9 mouse cellular contexts compared by ENCODE assay signal in the genomic region with DNA sequence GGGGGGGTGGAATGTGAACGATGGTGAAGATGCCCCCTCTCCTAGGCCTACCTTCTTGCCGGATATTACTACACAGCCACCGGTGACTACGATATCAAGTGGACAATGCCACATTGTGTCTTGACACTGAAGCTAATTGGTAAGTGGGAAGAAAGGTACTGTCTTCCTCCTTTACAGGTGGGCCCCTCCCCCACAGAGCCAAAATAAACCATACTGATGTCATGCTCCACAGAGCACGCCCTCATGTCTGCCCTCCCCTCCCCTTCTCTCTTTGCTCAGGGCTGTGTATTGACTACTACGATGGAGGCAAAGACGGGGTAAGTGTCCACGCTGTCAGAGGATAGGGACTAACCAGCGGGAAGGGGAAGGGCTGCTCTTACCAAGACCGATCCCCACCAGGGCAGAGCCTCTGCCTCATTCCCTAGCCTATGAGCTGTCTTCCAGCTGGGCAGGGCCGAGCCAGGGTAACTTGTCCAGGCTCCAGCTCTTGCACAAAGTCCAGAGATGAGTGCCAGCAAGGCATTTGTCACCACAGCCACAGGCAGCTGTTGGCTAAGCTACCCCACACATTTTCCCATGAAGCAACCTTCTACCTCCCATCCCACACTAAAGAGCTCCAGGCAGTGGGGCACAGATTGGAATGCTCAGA. TPM values are rescaled to one million over a fixed set of nuclear protein-coding genes. Genes with fewer than 3 reads are reported as not detected.
DNase-seq lines count a peak whose midpoint lies in the region; ATAC-seq and TF ChIP-seq lines count a peak whose summit lies in the region.
"Had no signal": no experiment of that assay in that cellular context is flagged by ENCODE, and none has a peak within 500 bp of the region (broad histone marks: within the 10 kb centered on the region; RNA-seq: fewer than 3 reads in every experiment).

No protein-coding gene starts in this region.

- TF ChIP-seq CTCF in cortical plate, adult 2 months (IDR thresholded peaks at IDR 0.05; ENCODE audit: extremely low read depth, insufficient read depth, low read length): no peak
- no peak for TF ChIP-seq CTCF in hindbrain, postnatal 0 days (IDR thresholded peaks at IDR 0.05; ENCODE audit: low read depth)

- ATAC-seq in forebrain, embryonic 15.5 days (replicated peaks): 0 out of 2 replicates have a peak, but pooled peaks have one; percentile 15
- ATAC-seq in hindbrain, postnatal 0 days: peak; percentile 55
- peak; percentile 66; the same call in 1 of the 2 replicates for ATAC-seq in limb, embryonic 15.5 days (ENCODE audit: insufficient number of reproducible peaks, low FRiP score, low TSS enrichment, low read depth)
- no peak for ATAC-seq in megakaryocyte-erythroid progenitor cell, adult 5-6 weeks (replicated peaks; ENCODE audit: low FRiP score, low TSS enrichment, poor library complexity, severe bottlenecking)

- peaks cover 45% of the 10 kb centered on the region for H3K36me3 ChIP-seq in forebrain, embryonic 15.5 days
- peaks cover 67% of the 10 kb centered on the region for H3K36me3 ChIP-seq in forebrain, embryonic 10.5 days (replicated peaks)
- H3K36me3 ChIP-seq in hindbrain, postnatal 0 days (ENCODE audit: insufficient read depth, low read length): peaks cover 42% of the 10 kb centered on the region
- H3K36me3 ChIP-seq in limb, embryonic 15.5 days: peaks cover 71% of the 10 kb centered on the region

- H3K27me3 ChIP-seq in forebrain, embryonic 15.5 days: no peaks in the 10 kb centered on the region
- no peaks in the 10 kb centered on the region for H3K27me3 ChIP-seq in forebrain, embryonic 10.5 days (ENCODE audit: poor library complexity, severe bottlenecking)
- H3K27me3 ChIP-seq in hindbrain, postnatal 0 days (ENCODE audit: insufficient read depth, low read length): no peaks in the 10 kb centered on the region
- no peaks in the 10 kb centered on the region for H3K27me3 ChIP-seq in limb, embryonic 15.5 days
- H3K27me3 ChIP-seq: embryonic facial prominence, embryonic 12.5 days had no signal

- no peak overlapping the region for H3K4me2 ChIP-seq in forebrain, embryonic 15.5 days (replicated peaks)
- H3K4me2 ChIP-seq in hindbrain, postnatal 0 days (ENCODE audit: low read depth, low read length): no peak overlapping the region
- H3K4me2 ChIP-seq in limb, embryonic 15.5 days: no peak overlapping the region
- H3K4me2 ChIP-seq: embryonic facial prominence, embryonic 12.5 days had no signal

- no peak overlapping the region for H3K27ac ChIP-seq in forebrain, embryonic 15.5 days (replicated peaks)
- no peak overlapping the region for H3K27ac ChIP-seq in forebrain, embryonic 10.5 days
- peak overlapping the region; percentile 2; the same call in 1 of the 2 replicates for H3K27ac ChIP-seq in cortical plate, adult 2 months (ENCODE audit: insufficient read depth, low read length)
- no peak overlapping the region; the same call in 1 of the 2 replicates for H3K27ac ChIP-seq in hindbrain, postnatal 0 days
- H3K27ac ChIP-seq in limb, embryonic 15.5 days: no peak overlapping the region
- H3K27ac ChIP-seq: embryonic facial prominence, embryonic 12.5 days had no signal

- WGBS in forebrain, embryonic 15.5 days: 89% methylated on average over 11 of the region's 11 CpGs
- WGBS in forebrain, embryonic 10.5 days: 92% methylated on average over 11 of the region's 11 CpGs
- WGBS in hindbrain, postnatal 0 days: 79% methylated on average over 11 of the region's 11 CpGs
- 84% methylated on average over 11 of the region's 11 CpGs for WGBS in limb, embryonic 15.5 days

- H3K4me1 ChIP-seq in forebrain, embryonic 15.5 days: no peaks in the 10 kb centered on the region
- peaks cover 6% of the 10 kb centered on the region for H3K4me1 ChIP-seq in forebrain, embryonic 10.5 days
- H3K4me1 ChIP-seq in cortical plate, adult 2 months (ENCODE audit: control insufficient read depth, insufficient read depth, low read length): peaks cover 2% of the 10 kb centered on the region
- H3K4me1 ChIP-seq in hindbrain, postnatal 0 days (ENCODE audit: insufficient read depth, low read length): no peaks in the 10 kb centered on the region
- H3K4me1 ChIP-seq in limb, embryonic 15.5 days: 0 out of 2 replicates have a peak, but pooled peaks cover 3% of the 10 kb centered on the region
- H3K4me1 ChIP-seq: embryonic facial prominence, embryonic 12.5 days had no signal

- no peaks in the 10 kb centered on the region for H3K9me3 ChIP-seq in forebrain, embryonic 15.5 days
- H3K9me3 ChIP-seq in forebrain, embryonic 10.5 days: no peaks in the 10 kb centered on the region
- no peaks in the 10 kb centered on the region for H3K9me3 ChIP-seq in hindbrain, postnatal 0 days (ENCODE audit: low read length)
- H3K9me3 ChIP-seq in limb, embryonic 15.5 days: no peaks in the 10 kb centered on the region
- H3K9me3 ChIP-seq: embryonic facial prominence, embryonic 12.5 days had no signal

- TF ChIP-seq POLR2A in cortical plate, adult 2 months (IDR thresholded peaks at IDR 0.05; ENCODE audit: extremely low read depth, insufficient read depth, low read length): no peak

- H3K9ac ChIP-seq in forebrain, embryonic 15.5 days (replicated peaks): no peak overlapping the region
- H3K9ac ChIP-seq in hindbrain, postnatal 0 days (replicated peaks; ENCODE audit: low read length): no peak overlapping the region
- no peak overlapping the region for H3K9ac ChIP-seq in limb, embryonic 15.5 days
- H3K9ac ChIP-seq: embryonic facial prominence, embryonic 12.5 days had no signal

- H3K4me3 ChIP-seq in forebrain, embryonic 15.5 days: no peak overlapping the region
- H3K4me3 ChIP-seq in forebrain, embryonic 10.5 days: no peak overlapping the region
- H3K4me3 ChIP-seq in cortical plate, adult 2 months (ENCODE audit: insufficient read depth, low read length): no peak overlapping the region
- no peak overlapping the region for H3K4me3 ChIP-seq in hindbrain, postnatal 0 days (ENCODE audit: low read length)
- H3K4me3 ChIP-seq in limb, embryonic 15.5 days: no peak overlapping the region
- H3K4me3 ChIP-seq: embryonic facial prominence, embryonic 12.5 days had no signal

- DNase-seq in forebrain, embryonic 10.5 days (ENCODE audit: extremely low spot score, low spot score): no peak
- peak; percentile 60 for DNase-seq in A20 (ENCODE audit: low read depth, low spot score)
- DNase-seq in hindbrain, postnatal 0 days (ENCODE audit: low spot score): peak; percentile 69
- no peak for DNase-seq in spleen, postnatal 36 days (ENCODE audit: low spot score in 2 of 2)

RNA-seq across cellular contexts. Expression of gene Emg1, which starts 11.9 kb away (rescaled TPM):
- 153 and 160 TPM in 2 replicates for polyA plus RNA-seq in forebrain, embryonic 15.5 days (2015; fragmentation: Nextera tagmentation; extraction: Ambion mirVana)
- 255 and 270 TPM in 2 replicates for polyA plus RNA-seq in forebrain, embryonic 10.5 days (2016; fragmentation: Nextera tagmentation; extraction: Ambion mirVana)
- 57.3 and 58.3 TPM in 2 replicates for polyA plus RNA-seq in cortical plate, adult 2 months (2012; rRNA removed)
- total RNA-seq in hindbrain, postnatal 0 days (2014; rRNA removed): 75.8 and 102 TPM in 2 replicates
- polyA plus RNA-seq in hindbrain, postnatal 0 days (2015; fragmentation: Nextera tagmentation; extraction: Ambion mirVana): 100 and 102 TPM in 2 replicates
- 164 and 183 TPM in 2 replicates for polyA plus RNA-seq in limb, embryonic 15.5 days (2015; fragmentation: Nextera tagmentation; extraction: Ambion mirVana)
- 242 and 387 TPM in 2 replicates for total RNA-seq in megakaryocyte-erythroid progenitor cell, adult 5-6 weeks (2014; fragmentation: Nextera tagmentation)
- 375 and 422 TPM in 2 replicates for total RNA-seq in megakaryocyte-erythroid progenitor cell, adult 5-6 weeks (2017)

RNA-seq across cellular contexts. Expression of gene Phb2, which starts 12.1 kb away (rescaled TPM):
- polyA plus RNA-seq in forebrain, embryonic 15.5 days (2015; fragmentation: Nextera tagmentation; extraction: Ambion mirVana): 271 and 275 TPM in 2 replicates
- polyA plus RNA-seq in forebrain, embryonic 10.5 days (2016; fragmentation: Nextera tagmentation; extraction: Ambion mirVana): 490 and 492 TPM in 2 replicates
- 104 and 105 TPM in 2 replicates for polyA plus RNA-seq in cortical plate, adult 2 months (2012; rRNA removed)
- total RNA-seq in hindbrain, postnatal 0 days (2014; rRNA removed): 218 and 223 TPM in 2 replicates
- polyA plus RNA-seq in hindbrain, postnatal 0 days (2015; fragmentation: Nextera tagmentation; extraction: Ambion mirVana): 267 and 270 TPM in 2 replicates
- polyA plus RNA-seq in limb, embryonic 15.5 days (2015; fragmentation: Nextera tagmentation; extraction: Ambion mirVana): 285 and 312 TPM in 2 replicates
- total RNA-seq in megakaryocyte-erythroid progenitor cell, adult 5-6 weeks (2014; fragmentation: Nextera tagmentation): 467 and 537 TPM in 2 replicates
- total RNA-seq in megakaryocyte-erythroid progenitor cell, adult 5-6 weeks (2017): 474 and 558 TPM in 2 replicates

RNA-seq across cellular contexts. Expression of gene Lpcat3, which starts 37.3 kb away (rescaled TPM):
- 34.6 and 35.1 TPM in 2 replicates for polyA plus RNA-seq in forebrain, embryonic 15.5 days (2015; fragmentation: Nextera tagmentation; extraction: Ambion mirVana)
- 38.8 and 44.1 TPM in 2 replicates for polyA plus RNA-seq in forebrain, embryonic 10.5 days (2016; fragmentation: Nextera tagmentation; extraction: Ambion mirVana)
- 45.3 and 47.6 TPM in 2 replicates for polyA plus RNA-seq in cortical plate, adult 2 months (2012; rRNA removed)
- total RNA-seq in hindbrain, postnatal 0 days (2014; rRNA removed): 32.0 and 48.5 TPM in 2 replicates
- 49.5 and 53.3 TPM in 2 replicates for polyA plus RNA-seq in hindbrain, postnatal 0 days (2015; fragmentation: Nextera tagmentation; extraction: Ambion mirVana)
- 46.1 and 55.0 TPM in 2 replicates for polyA plus RNA-seq in limb, embryonic 15.5 days (2015; fragmentation: Nextera tagmentation; extraction: Ambion mirVana)
- total RNA-seq in megakaryocyte-erythroid progenitor cell, adult 5-6 weeks (2014; fragmentation: Nextera tagmentation): 78.8 and 91.1 TPM in 2 replicates
- total RNA-seq in megakaryocyte-erythroid progenitor cell, adult 5-6 weeks (2017): 53.1 and 89.0 TPM in 2 replicates

RNA-seq across cellular contexts. Expression of gene Ptpn6, which starts 38.4 kb away (rescaled TPM):
- polyA plus RNA-seq in forebrain, embryonic 15.5 days (2015; fragmentation: Nextera tagmentation; extraction: Ambion mirVana): 3.2 and 4.4 TPM in 2 replicates
- 4.8 and 5.2 TPM in 2 replicates for polyA plus RNA-seq in forebrain, embryonic 10.5 days (2016; fragmentation: Nextera tagmentation; extraction: Ambion mirVana)
- polyA plus RNA-seq in cortical plate, adult 2 months (2012; rRNA removed): 6.3 and 6.5 TPM in 2 replicates
- 3.8 and 3.9 TPM in 2 replicates for total RNA-seq in hindbrain, postnatal 0 days (2014; rRNA removed)
- 4.3 and 4.8 TPM in 2 replicates for polyA plus RNA-seq in hindbrain, postnatal 0 days (2015; fragmentation: Nextera tagmentation; extraction: Ambion mirVana)
- polyA plus RNA-seq in limb, embryonic 15.5 days (2015; fragmentation: Nextera tagmentation; extraction: Ambion mirVana): 17.4 and 17.8 TPM in 2 replicates
- total RNA-seq in megakaryocyte-erythroid progenitor cell, adult 5-6 weeks (2014; fragmentation: Nextera tagmentation): 65.4 and 76.0 TPM in 2 replicates
- 189 and 237 TPM in 2 replicates for total RNA-seq in megakaryocyte-erythroid progenitor cell, adult 5-6 weeks (2017)

RNA-seq across cellular contexts. Expression of gene Grcc10, which starts 41.1 kb away (rescaled TPM):
- polyA plus RNA-seq in forebrain, embryonic 15.5 days (2015; fragmentation: Nextera tagmentation; extraction: Ambion mirVana): 652 and 676 TPM in 2 replicates
- polyA plus RNA-seq in forebrain, embryonic 10.5 days (2016; fragmentation: Nextera tagmentation; extraction: Ambion mirVana): 397 and 415 TPM in 2 replicates
- polyA plus RNA-seq in cortical plate, adult 2 months (2012; rRNA removed): 340 and 352 TPM in 2 replicates
- 212 and 236 TPM in 2 replicates for total RNA-seq in hindbrain, postnatal 0 days (2014; rRNA removed)
- polyA plus RNA-seq in hindbrain, postnatal 0 days (2015; fragmentation: Nextera tagmentation; extraction: Ambion mirVana): 643 and 649 TPM in 2 replicates
- 356 and 402 TPM in 2 replicates for polyA plus RNA-seq in limb, embryonic 15.5 days (2015; fragmentation: Nextera tagmentation; extraction: Ambion mirVana)
- 110 and 141 TPM in 2 replicates for total RNA-seq in megakaryocyte-erythroid progenitor cell, adult 5-6 weeks (2014; fragmentation: Nextera tagmentation)
- total RNA-seq in megakaryocyte-erythroid progenitor cell, adult 5-6 weeks (2017): 66.5 and 83.5 TPM in 2 replicates

Comparison
In these comparisons a context has a peak if more than half of its experiments do, and no peak if none do; other contexts are left out.
1. DNase-seq: peak in A20 (single experiment) and hindbrain, postnatal 0 days (single experiment); none in forebrain, embryonic 10.5 days (single experiment) and spleen, postnatal 36 days (0 of 2).